Mouse (Mus musculus) E14TG2a.4 (cell line): ENCODE data around the gene Glyctk.

ENCODE experiments used
- CTCF ChIP-seq: conservative IDR thresholded peaks from 2 replicates; pipeline ENCODE4 v1.5.1; 2014; ENCODE audit warnings: low read length
- NANOG ChIP-seq: IDR thresholded peaks from 2 replicates; pipeline ENCODE4 v1.6.1; 2014; ENCODE audit warnings: borderline replicate concordance, low read length, mixed read lengths
- POU5F1 ChIP-seq: IDR thresholded peaks from 2 replicates; pipeline ENCODE4 v1.6.1; 2014; ENCODE audit warnings: low read length, borderline replicate concordance

DNA sequence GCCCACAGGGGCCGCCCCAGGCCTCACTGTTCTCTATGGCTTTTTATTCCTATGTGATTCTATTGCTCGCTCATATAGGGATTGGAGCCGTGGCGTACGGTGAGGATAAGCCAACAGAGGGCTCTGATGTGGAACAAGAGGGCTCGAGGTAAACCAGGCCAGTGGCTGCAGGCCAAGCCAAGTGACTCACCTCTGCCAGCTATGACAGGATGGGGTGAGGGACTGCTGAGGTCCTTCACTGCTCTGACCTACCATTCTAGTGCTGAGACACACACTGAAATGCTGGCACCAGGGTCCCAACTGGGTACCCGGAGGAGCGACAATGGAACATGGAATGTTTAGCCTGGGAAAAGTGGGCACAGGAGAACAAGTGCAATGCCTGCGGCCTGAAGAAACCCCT, 3.8 kb downstream of the Glyctk start:
- TF ChIP-seq CTCF (no peak), POU5F1 (no peak), NANOG (no peak)
